Mouse (Mus musculus) kidney, adult 2 months (tissue): ENCODE data around the gene Cdkn1a.

Source experiments
- CTCF ChIP-seq: fragments of 200-500 bp; conservative IDR thresholded peaks from 2 replicates; pipeline ENCODE4 v1.5.1; 2011; ENCODE audit warnings: low read depth, mild to moderate bottlenecking, control low read depth, low read length, moderate library complexity, mixed read lengths; ENCODE audit not compliant: insufficient read depth, insufficient read length
- POLR2A ChIP-seq: fragments of 200-500 bp; IDR thresholded peaks from one replicate; pipeline ENCODE4 v1.6.1; 2011; ENCODE audit warnings: low read depth, low read length, control low read depth

GRCm38 (mm10) chr17:29117006-29117648 lies 26.4 kb downstream of the Cdkn1a start:
- TF ChIP-seq CTCF (no peak), POLR2A (no peak)
